Mouse (Mus musculus) lung, adult 18-20 months (tissue): ENCODE data around the gene Snta1.
"Not testable (repeated sequence)": the region's sequence is repeated elsewhere in the genome, so short reads cannot be mapped to it uniquely, and the experiment has no call there.

Source experiments
- DNase-seq, 2 experiments: peaks; one replicate each; pipeline ENCODE4 v3.0.0; 2022; ENCODE audit warnings: mixed read lengths in 2 of 2

Gene Snta1

GRCm38 (mm10) chr2:154372151-154372829, 35.6 kb downstream of the Snta1 start:
- DNase-seq, result peak; percentile 88 to 89

GRCm38 (mm10) chr2:154367510-154367909, 40.4 kb downstream of the Snta1 start:
- DNase-seq, result no peak

GRCm38 (mm10) chr2:154354000-154354425, 53.9 kb downstream of the Snta1 start:
- not testable (repeated sequence) for DNase-seq

- no peak for DNase-seq
Observed at GRCm38 (mm10) chr2:154348152-154348551, 59.7 kb downstream of the Snta1 start.

GRCm38 (mm10) chr2:154339356-154339755, 68.5 kb downstream of the Snta1 start:
- DNase-seq, result no peak

- DNase-seq, result no peak
Observed at GRCm38 (mm10) chr2:154338161-154338560, 69.7 kb downstream of the Snta1 start.

GRCm38 (mm10) chr2:154335572-154335971, 72.3 kb downstream of the Snta1 start:
- no peak for DNase-seq

- DNase-seq, result no peak
Observed at GRCm38 (mm10) chr2:154326852-154327251, 81.0 kb downstream of the Snta1 start.
